In genomic region chr2:29124936-29125701, GRCm38 (mm10) we compare ENCODE assay signal across 7 mouse cellular contexts. TPM values are rescaled to one million over a fixed set of nuclear protein-coding genes. Genes with fewer than 3 reads are reported as not detected.
DNase-seq lines count a peak whose midpoint lies in the region; ATAC-seq lines count a peak whose summit lies in the region.

No protein-coding gene starts in this region.

- H3K27ac ChIP-seq in embryonic facial prominence, embryonic 11.5 days (replicated peaks; ENCODE audit: low read depth, low read length), result peak overlapping the region; percentile 95
- H3K27ac ChIP-seq in limb, embryonic 10.5 days, result peak overlapping the region; percentile 94
- H3K27ac ChIP-seq in midbrain, embryonic 13.5 days, result peak overlapping the region; percentile 95

- H3K4me1 ChIP-seq in embryonic facial prominence, embryonic 11.5 days (ENCODE audit: control insufficient read depth, insufficient read depth, low read length), result no peaks in the 10 kb centered on the region
- peaks cover 14% of the 10 kb centered on the region for H3K4me1 ChIP-seq in limb, embryonic 10.5 days
- H3K4me1 ChIP-seq in midbrain, embryonic 13.5 days (replicated peaks), result peaks cover 13% of the 10 kb centered on the region

- under 1% methylated on average over 77 of the region's 81 CpGs for WGBS in embryonic facial prominence, embryonic 11.5 days
- WGBS in limb, embryonic 10.5 days, result under 1% methylated on average over 81 of the region's 81 CpGs
- under 1% methylated on average over 77 of the region's 81 CpGs for WGBS in midbrain, embryonic 13.5 days

- peak overlapping the region; percentile 85 for H3K9ac ChIP-seq in embryonic facial prominence, embryonic 11.5 days (replicated peaks; ENCODE audit: low read length)
- H3K9ac ChIP-seq in midbrain, embryonic 13.5 days (replicated peaks), result peak overlapping the region; percentile 85

- peak; percentile 100 for DNase-seq in adrenal gland, postnatal 14 days
- peak; percentile 99 for DNase-seq in embryonic facial prominence, embryonic 11.5 days (ENCODE audit: low spot score)
- DNase-seq in kidney, adult 11 months, result peak; percentile 100
- peak; percentile 100 for DNase-seq in limb, embryonic 10.5 days (ENCODE audit: low spot score)
- DNase-seq in spleen, adult 12 weeks (ENCODE audit: low spot score), result peak; percentile 99

- H3K9me3 ChIP-seq in embryonic facial prominence, embryonic 11.5 days (replicated peaks; ENCODE audit: control insufficient read depth, low read length), result no peaks in the 10 kb centered on the region
- no peaks in the 10 kb centered on the region for H3K9me3 ChIP-seq in limb, embryonic 10.5 days (replicated peaks)
- H3K9me3 ChIP-seq in midbrain, embryonic 13.5 days, result no peaks in the 10 kb centered on the region

- H3K4me2 ChIP-seq in embryonic facial prominence, embryonic 11.5 days (ENCODE audit: low read depth, low read length), result peak overlapping the region; percentile 74
- H3K4me2 ChIP-seq in midbrain, embryonic 13.5 days (replicated peaks), result peak overlapping the region; percentile 86

- ATAC-seq in embryonic facial prominence, embryonic 11.5 days (replicated peaks; ENCODE audit: insufficient number of reproducible peaks, low FRiP score, low TSS enrichment, low read depth), result peak; percentile 97
- ATAC-seq in granulocyte monocyte progenitor cell, adult 5-6 weeks (replicated peaks; ENCODE audit: poor library complexity, severe bottlenecking), result peak; percentile 94
- ATAC-seq in midbrain, embryonic 13.5 days, result peak; percentile 99

- H3K36me3 ChIP-seq in embryonic facial prominence, embryonic 11.5 days (replicated peaks; ENCODE audit: control insufficient read depth, insufficient read depth, low read depth, low read length), result no peaks in the 10 kb centered on the region; the same call in 1 of the 2 replicates
- peaks cover 36% of the 10 kb centered on the region for H3K36me3 ChIP-seq in limb, embryonic 10.5 days
- H3K36me3 ChIP-seq in midbrain, embryonic 13.5 days, result peaks cover 30% of the 10 kb centered on the region

- no peaks in the 10 kb centered on the region for H3K27me3 ChIP-seq in embryonic facial prominence, embryonic 11.5 days (ENCODE audit: control insufficient read depth, insufficient read depth, low read length)
- H3K27me3 ChIP-seq in limb, embryonic 10.5 days (ENCODE audit: low read depth, poor library complexity, severe bottlenecking), result no peaks in the 10 kb centered on the region
- H3K27me3 ChIP-seq in midbrain, embryonic 13.5 days, result no peaks in the 10 kb centered on the region

- peak overlapping the region; percentile 73 for H3K4me3 ChIP-seq in embryonic facial prominence, embryonic 11.5 days (ENCODE audit: low read depth, low read length)
- peak overlapping the region; percentile 92 for H3K4me3 ChIP-seq in limb, embryonic 10.5 days
- peak overlapping the region; percentile 75 for H3K4me3 ChIP-seq in midbrain, embryonic 13.5 days (replicated peaks)

RNA-seq across cellular contexts. Expression of gene Setx, which starts 1.1 kb away (rescaled TPM):
- 32.0 and 42.9 TPM in 2 replicates for total RNA-seq in adrenal gland, postnatal 14 days (2021)
- polyA plus RNA-seq in embryonic facial prominence, embryonic 11.5 days (2014; fragmentation: Nextera tagmentation; extraction: Ambion mirVana), result 10.4 and 11.0 TPM in 2 replicates
- 26.7 and 34.3 TPM in 2 replicates for total RNA-seq in granulocyte monocyte progenitor cell, adult 5-6 weeks (2014; fragmentation: Nextera tagmentation)
- total RNA-seq in granulocyte monocyte progenitor cell, adult 5-6 weeks (2017), result 96.5 and 122 TPM in 2 replicates
- polyA plus RNA-seq in limb, embryonic 10.5 days (2016; fragmentation: Nextera tagmentation; extraction: Ambion mirVana), result 12.0 and 16.4 TPM in 2 replicates
- 14.3 and 16.1 TPM in 2 replicates for polyA plus RNA-seq in midbrain, embryonic 13.5 days (2015; fragmentation: Nextera tagmentation; extraction: Ambion mirVana)

Comparison
In these comparisons a context has a peak if more than half of its experiments do, and no peak if none do; other contexts are left out.
1. Peak in every context shown above with its lines: DNase-seq, ATAC-seq, H3K4me3 ChIP-seq and H3K27ac ChIP-seq.